Mouse (Mus musculus): Measurements from ENCODE around the gene Tnnc2.

GRCm38 (mm10) chr2:164787032-164787431 is 7.3 kb upstream of the Tnnc2 start:
- TF ChIP-seq CTCF (IDR thresholded peaks at IDR 0.05; ENCODE audit: extremely low read depth, insufficient read length, insufficient replicate concordance, low read depth, low read length) (no peak), POLR2A (IDR thresholded peaks at IDR 0.05; ENCODE audit: low read depth, low read length) (no peak)

Data from small intestine, adult 2 months (tissue).